Mouse (Mus musculus) megakaryocyte, embryonic 14.5 days (primary cell): Measurements from ENCODE around the gene Snrk. TPM values are rescaled to one million over a fixed set of nuclear protein-coding genes. Genes with fewer than 3 reads are reported as not detected.

ENCODE experiments used
- H3K27me3 ChIP-seq: replicated peaks from 2 replicates; pipeline ENCODE3; 2012; ENCODE audit warnings: inconsistent platforms
- H3K36me3 ChIP-seq: replicated peaks from 2 replicates; pipeline ENCODE3; 2012; ENCODE audit warnings: low read length, inconsistent platforms, mixed read lengths
- H3K4me1 ChIP-seq: 2 replicates; pipeline ENCODE4 v1.6.1; 2012; ENCODE audit warnings: inconsistent platforms
- H3K4me3 ChIP-seq: replicated peaks from 2 replicates; pipeline ENCODE3; 2012; ENCODE audit warnings: moderate library complexity, mild to moderate bottlenecking, inconsistent platforms
- H3K9me3 ChIP-seq: 2 replicates; pipeline ENCODE4 v1.6.1; 2012; ENCODE audit warnings: inconsistent platforms
- FLI1 ChIP-seq: IDR thresholded peaks from 2 replicates; pipeline ENCODE4 v1.6.1; 2012; ENCODE audit warnings: low read length, inconsistent platforms, mixed read lengths
- GATA1 ChIP-seq: IDR thresholded peaks from 3 replicates; pipeline ENCODE4 v1.6.1; 2012; ENCODE audit warnings: mixed read lengths, low read length, inconsistent platforms, borderline replicate concordance
- polyA plus RNA-seq: library from polyadenylated mRNA; stranded (reverse); fragments of >175 nt; gene quantifications from 2 replicates; pipeline ENCODE4 v1.2.3, GENCODE M21; 2012; ENCODE audit warnings: low replicate concordance; ENCODE audit not compliant: insufficient read depth

Snrk gene
- polyA plus RNA-seq, 1 experiment = 21.0 TPM

DNA sequence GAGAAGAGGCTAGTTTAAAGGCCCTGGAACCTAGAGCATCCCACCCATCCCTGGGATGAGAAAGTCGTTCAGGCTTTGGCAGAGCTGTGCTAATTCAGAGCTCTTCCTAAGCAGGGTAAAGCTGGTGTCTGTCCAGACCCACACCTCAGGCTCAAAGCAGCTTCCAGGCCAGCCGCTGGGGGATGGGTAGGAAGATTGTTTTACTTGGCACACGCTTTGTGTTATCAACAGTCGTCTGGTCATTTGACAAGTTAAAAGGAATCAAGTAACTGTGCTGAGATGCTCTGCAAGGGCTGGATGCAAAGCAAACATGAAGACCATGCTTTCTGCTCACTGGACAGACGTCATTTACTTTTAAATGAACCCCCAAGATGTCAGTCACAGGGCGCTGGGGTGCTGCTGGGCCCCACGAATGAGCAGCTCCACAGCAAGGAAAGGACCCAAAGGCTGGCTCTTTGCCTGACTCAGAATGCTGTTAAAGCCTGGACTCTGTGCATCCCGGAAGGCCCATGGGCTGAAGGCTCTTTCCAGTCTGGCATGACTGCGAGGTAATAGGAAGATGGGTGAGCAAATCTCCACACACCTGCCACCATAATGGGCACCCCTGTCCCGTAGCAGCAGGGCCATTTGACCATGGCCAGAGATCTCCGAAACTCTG, 88.6 kb downstream of the Snrk start:
- TF ChIP-seq GATA1 = no peak
- TF ChIP-seq FLI1 = no peak
- Histone ChIP-seq H3K4me1 (no peaks in the 10 kb centered on the region), H3K9me3 (peaks cover 3% of the 10 kb centered on the region; the same call in 1 of the 2 replicates), H3K36me3 (no peaks in the 10 kb centered on the region), H3K27me3 (peaks cover 49% of the 10 kb centered on the region), H3K4me3 (no peak overlapping the region)

GRCm38 (mm10) chr9:122208311-122208710, 91.2 kb downstream of the Snrk start:
- Histone ChIP-seq H3K36me3 (no peaks in the 10 kb centered on the region), H3K27me3 (peaks cover 36% of the 10 kb centered on the region), H3K9me3 (peaks cover 3% of the 10 kb centered on the region; the same call in 1 of the 2 replicates), H3K4me3 (no peak overlapping the region), H3K4me1 (no peaks in the 10 kb centered on the region)
- TF ChIP-seq GATA1 = no peak
- no peak for TF ChIP-seq FLI1

DNA sequence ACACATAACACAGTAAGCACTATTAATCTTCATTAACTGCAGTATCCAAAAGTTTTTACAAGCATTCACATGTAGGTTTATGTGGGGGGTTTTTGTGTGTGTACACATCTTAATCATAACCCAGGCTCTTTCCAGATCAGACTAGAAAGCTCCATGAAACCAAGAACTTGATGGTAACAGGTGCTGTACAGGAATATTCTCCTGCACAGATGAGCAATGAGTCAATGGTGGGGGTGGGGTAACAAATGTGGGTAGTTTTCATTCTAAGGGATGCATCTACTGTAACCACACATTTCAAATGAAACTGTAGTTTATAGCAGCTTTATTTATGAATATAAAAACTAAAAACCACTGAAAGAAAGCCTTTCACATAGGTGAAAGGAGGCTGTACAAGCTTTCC, 98.1 kb downstream of the Snrk start:
- Histone ChIP-seq H3K27me3 (peaks cover 20% of the 10 kb centered on the region), H3K4me1 (no peaks in the 10 kb centered on the region), H3K4me3 (no peak overlapping the region), H3K36me3 (no peaks in the 10 kb centered on the region), H3K9me3 (no peaks in the 10 kb centered on the region)
- TF ChIP-seq FLI1 = no peak
- no peak for TF ChIP-seq GATA1

DNA sequence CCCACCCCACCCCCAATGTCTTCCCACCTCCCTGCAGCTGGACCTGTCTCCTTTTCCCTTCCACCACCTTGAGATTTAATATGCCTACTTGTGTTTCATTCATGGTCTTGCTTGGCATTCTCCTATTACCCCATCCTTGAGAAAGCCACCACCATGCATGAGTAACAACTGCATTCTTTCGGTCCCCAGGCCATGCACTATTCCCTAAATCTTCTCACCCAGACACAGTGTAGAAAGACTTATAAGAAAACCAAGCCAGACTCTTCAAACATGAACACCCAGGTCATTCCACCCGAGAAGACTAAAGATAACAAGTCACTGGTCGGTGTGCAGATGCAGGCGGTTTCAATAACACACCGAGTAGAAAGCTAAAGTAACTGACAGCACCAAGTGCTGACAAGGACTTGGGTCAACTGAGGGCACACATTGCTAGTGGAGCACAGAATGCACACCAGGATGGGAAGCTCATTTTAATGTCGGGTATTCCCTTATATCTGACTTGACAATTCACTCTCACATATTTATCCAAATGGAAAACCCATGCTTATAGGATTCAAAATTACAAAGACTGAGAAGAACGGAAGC, 100.0 kb downstream of the Snrk start:
- Histone ChIP-seq H3K36me3 (no peaks in the 10 kb centered on the region), H3K9me3 (no peaks in the 10 kb centered on the region), H3K4me3 (no peak overlapping the region), H3K27me3 (peaks cover 23% of the 10 kb centered on the region), H3K4me1 (no peaks in the 10 kb centered on the region)
- TF ChIP-seq GATA1 = no peak
- TF ChIP-seq FLI1 = no peak

Other genes starting within 250 kb of the Snrk start
- gene Ackr2, start 218.9 kb upstream of the Snrk start, polyA plus RNA-seq = 1.5 TPM in 1 of 2 replicates, not detected in the other
- not detected in 2 replicates for gene Cyp8b1, start 201.0 kb upstream of the Snrk start, polyA plus RNA-seq
- gene Fam198a, start 166.3 kb upstream of the Snrk start, polyA plus RNA-seq = not detected in 2 replicates
- gene Pomgnt2, start 120.2 kb upstream of the Snrk start, polyA plus RNA-seq = 3.1 and 5.6 TPM in 2 replicates
- 3.2 TPM in 1 of 2 replicates, not detected in the other for gene Ano10, start 177.2 kb downstream of the Snrk start, polyA plus RNA-seq
- 10.5 TPM in 1 of 2 replicates, not detected in the other for gene Abhd5, start 234.3 kb downstream of the Snrk start, polyA plus RNA-seq